In the genomic region with DNA sequence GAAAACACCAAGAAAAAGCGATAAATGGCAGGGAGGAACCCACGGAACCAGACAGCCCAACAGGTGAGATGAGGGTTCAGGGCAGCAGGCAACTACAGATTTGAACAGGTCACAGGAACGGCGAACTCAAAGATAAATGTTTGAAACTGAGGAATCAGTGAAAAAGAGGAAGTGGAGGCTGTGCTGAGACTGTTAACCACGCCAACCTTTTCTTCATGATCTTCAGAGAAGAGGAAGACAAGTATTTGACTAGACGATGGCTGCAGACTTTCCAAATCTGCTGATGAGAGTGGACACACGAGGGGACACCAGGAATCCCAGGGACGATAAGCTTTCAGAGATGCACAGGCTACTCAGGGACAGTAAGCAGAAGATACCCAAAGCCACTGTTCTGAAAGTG, we compare ENCODE assay signal across 20 mouse cellular contexts.
DNase-seq lines count a peak whose midpoint lies in the region; ATAC-seq and TF ChIP-seq lines count a peak whose summit lies in the region.
"Had no signal": no experiment of that assay in that cellular context is flagged by ENCODE, and none has a peak within 500 bp of the region (broad histone marks: within the 10 kb centered on the region; RNA-seq: fewer than 3 reads in every experiment).

No protein-coding gene starts in this region.

- DNase-seq in lung, postnatal 0 days (ENCODE audit: low spot score), result peak; percentile 26
- DNase-seq in lung, postnatal 25 days (ENCODE audit: low spot score), result no peak
- no peak for DNase-seq in gastrocnemius, postnatal 36 days
- no peak for DNase-seq in thymus, postnatal 10 days (ENCODE audit: low spot score in 2 of 2)
- no peak for DNase-seq in spleen, postnatal 4 days (ENCODE audit: low spot score in 2 of 2)
- DNase-seq: adrenal gland, adult 8-10 months; adrenal gland, postnatal 36 days; cerebellum, adult 2 months; cerebellum, postnatal 10 days; embryo, embryonic 11 days; heart, postnatal 4 days had no signal

- H3K27ac ChIP-seq in lung, postnatal 0 days (ENCODE audit: low read length), result no peak overlapping the region
- H3K27ac ChIP-seq: embryonic facial prominence, embryonic 15.5 days; forebrain, embryonic 10.5 days; heart, embryonic 13.5 days; hindbrain, embryonic 13.5 days; hindbrain, postnatal 0 days had no signal

- no peaks in the 10 kb centered on the region for H3K4me1 ChIP-seq in lung, postnatal 0 days (ENCODE audit: insufficient read depth, low read depth, low read length)
- H3K4me1 ChIP-seq: embryonic facial prominence, embryonic 15.5 days; forebrain, embryonic 10.5 days; heart, embryonic 13.5 days; hindbrain, embryonic 13.5 days had no signal

- H3K9ac ChIP-seq in lung, postnatal 0 days (replicated peaks; ENCODE audit: low read depth), result no peak overlapping the region
- H3K9ac ChIP-seq: embryonic facial prominence, embryonic 15.5 days; heart, embryonic 13.5 days; hindbrain, embryonic 13.5 days had no signal

- no peak overlapping the region for H3K4me3 ChIP-seq in lung, postnatal 0 days (ENCODE audit: low read depth, low read length)
- H3K4me3 ChIP-seq: embryonic facial prominence, embryonic 15.5 days; erythroblast, embryonic 14.5 days; forebrain, embryonic 10.5 days; heart, embryonic 13.5 days; hindbrain, embryonic 13.5 days had no signal

- TF ChIP-seq CTCF in lung, postnatal 0 days (IDR thresholded peaks at IDR 0.05), result no peak

- no peaks in the 10 kb centered on the region for H3K36me3 ChIP-seq in lung, postnatal 0 days (ENCODE audit: insufficient read depth, low read length)
- H3K36me3 ChIP-seq: embryonic facial prominence, embryonic 15.5 days; forebrain, embryonic 10.5 days; heart, embryonic 13.5 days; hindbrain, embryonic 13.5 days had no signal

- H3K9me3 ChIP-seq in lung, postnatal 0 days (ENCODE audit: low read length), result no peaks in the 10 kb centered on the region
- H3K9me3 ChIP-seq: embryonic facial prominence, embryonic 15.5 days; forebrain, embryonic 10.5 days; heart, embryonic 13.5 days; hindbrain, embryonic 13.5 days had no signal

- intact Hi-C loops in gastrocnemius, postnatal 36 days (cut with DNase I), result no loop called here

- ATAC-seq in lung, postnatal 0 days, result no peak
- peak; percentile 88 for ATAC-seq in megakaryocyte, adult 5-6 weeks (ENCODE audit: poor library complexity, severe bottlenecking)
- peak; percentile 70 for ATAC-seq in neutrophil, adult 5-6 weeks (ENCODE audit: extremely low read depth, insufficient number of reproducible peaks, low FRiP score, poor library complexity, severe bottlenecking)
- ATAC-seq: forebrain, embryonic 14.5 days; hindbrain, postnatal 0 days had no signal

- WGBS in lung, postnatal 0 days, result 75% methylated on average over 8 of the region's 8 CpGs

- no peak overlapping the region for H3K4me2 ChIP-seq in lung, postnatal 0 days (replicated peaks; ENCODE audit: low read depth, low read length)
- H3K4me2 ChIP-seq: embryonic facial prominence, embryonic 15.5 days; heart, embryonic 13.5 days; hindbrain, embryonic 13.5 days had no signal

- no peaks in the 10 kb centered on the region for H3K27me3 ChIP-seq in lung, postnatal 0 days (replicated peaks; ENCODE audit: insufficient read depth, low read length)
- H3K27me3 ChIP-seq: embryonic facial prominence, embryonic 15.5 days; heart, embryonic 13.5 days; hindbrain, embryonic 13.5 days had no signal

- TF ChIP-seq EP300 in lung, postnatal 0 days (IDR thresholded peaks at IDR 0.05), result no peak
